28 mouse cellular contexts compared by ENCODE assay signal in the genomic region with DNA sequence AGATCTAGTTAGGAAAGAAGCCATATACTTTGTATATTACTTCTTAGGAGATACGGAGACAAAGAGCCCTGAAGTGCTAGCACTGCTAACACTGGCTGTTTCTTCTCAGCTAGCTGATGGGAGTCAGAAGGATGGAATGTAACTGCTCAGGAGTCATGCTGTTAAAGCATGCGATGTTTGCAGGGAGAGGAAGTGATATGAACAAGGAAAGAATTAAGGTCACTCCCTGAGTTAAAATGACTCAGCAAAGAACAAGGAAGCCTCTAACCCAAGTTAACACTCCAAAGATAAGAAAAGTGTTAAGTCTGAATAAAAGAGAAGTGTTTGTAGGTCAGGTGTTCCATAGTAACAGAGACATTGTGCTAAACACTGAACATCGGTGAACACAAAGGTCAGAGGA.
DNase-seq lines count a peak whose midpoint lies in the region; ATAC-seq and TF ChIP-seq lines count a peak whose summit lies in the region.
"Had no signal": no experiment of that assay in that cellular context is flagged by ENCODE, and none has a peak within 500 bp of the region (broad histone marks: within the 10 kb centered on the region; RNA-seq: fewer than 3 reads in every experiment).

No protein-coding gene starts in this region.

- 50% methylated on average over 3 of the region's 3 CpGs for WGBS in midbrain, embryonic 13.5 days
- 56% methylated on average over 3 of the region's 3 CpGs for WGBS in hindbrain, embryonic 11.5 days

- no peak for TF ChIP-seq POLR2A in embryonic fibroblast, embryonic 13.5 days (IDR thresholded peaks at IDR 0.05; ENCODE audit: low read depth, low read length)

- no peak overlapping the region for H3K9ac ChIP-seq in midbrain, embryonic 13.5 days (replicated peaks)
- no peak overlapping the region for H3K9ac ChIP-seq in hindbrain, embryonic 11.5 days (ENCODE audit: low read depth, low read length)
- H3K9ac ChIP-seq: hindbrain, embryonic 13.5 days; limb, embryonic 13.5 days; midbrain, embryonic 15.5 days had no signal

- H3K4me1 ChIP-seq in embryonic fibroblast, embryonic 13.5 days (ENCODE audit: control insufficient read depth, insufficient read depth, low read length) = no peaks in the 10 kb centered on the region
- H3K4me1 ChIP-seq in midbrain, embryonic 13.5 days (replicated peaks) = no peaks in the 10 kb centered on the region
- H3K4me1 ChIP-seq in hindbrain, embryonic 11.5 days (replicated peaks; ENCODE audit: control insufficient read depth, insufficient read depth, low read length) = no peaks in the 10 kb centered on the region
- H3K4me1 ChIP-seq: hindbrain, embryonic 13.5 days; limb, embryonic 13.5 days; midbrain, embryonic 15.5 days had no signal

- no peaks in the 10 kb centered on the region for H3K36me3 ChIP-seq in midbrain, embryonic 13.5 days
- H3K36me3 ChIP-seq in hindbrain, embryonic 11.5 days (ENCODE audit: control insufficient read depth, insufficient read depth, low read length) = no peaks in the 10 kb centered on the region
- H3K36me3 ChIP-seq: forebrain, embryonic 10.5 days; hindbrain, embryonic 13.5 days; limb, embryonic 13.5 days; midbrain, embryonic 15.5 days had no signal

- no peak overlapping the region for H3K4me3 ChIP-seq in embryonic fibroblast, embryonic 13.5 days (ENCODE audit: insufficient read depth, low read length)
- no peak overlapping the region for H3K4me3 ChIP-seq in midbrain, embryonic 13.5 days (replicated peaks)
- no peak overlapping the region for H3K4me3 ChIP-seq in hindbrain, embryonic 11.5 days (ENCODE audit: low read depth, low read length)
- H3K4me3 ChIP-seq: forebrain, embryonic 10.5 days; hindbrain, embryonic 13.5 days; layer of hippocampus, adult 2 months; left cerebral cortex, adult 2 months; limb, embryonic 13.5 days; midbrain, embryonic 15.5 days had no signal

- TF ChIP-seq CTCF in embryonic fibroblast, embryonic 13.5 days (IDR thresholded peaks at IDR 0.05; ENCODE audit: borderline replicate concordance, insufficient read depth, low read length) = no peak

- no peak overlapping the region for H3K4me2 ChIP-seq in midbrain, embryonic 13.5 days (replicated peaks)
- H3K4me2 ChIP-seq in hindbrain, embryonic 11.5 days (replicated peaks; ENCODE audit: low read depth, low read length) = no peak overlapping the region
- H3K4me2 ChIP-seq: heart, embryonic 11.5 days; hindbrain, embryonic 13.5 days; limb, embryonic 13.5 days; liver, embryonic 11.5 days; midbrain, embryonic 15.5 days had no signal

- peak overlapping the region; percentile 88 for H3K27ac ChIP-seq in embryonic fibroblast, embryonic 13.5 days (ENCODE audit: insufficient read depth, low read length)
- H3K27ac ChIP-seq in midbrain, embryonic 13.5 days = no peak overlapping the region
- H3K27ac ChIP-seq in hindbrain, embryonic 11.5 days (ENCODE audit: low read depth, low read length) = no peak overlapping the region
- H3K27ac ChIP-seq: forebrain, embryonic 10.5 days; hindbrain, embryonic 13.5 days; layer of hippocampus, adult 2 months; left cerebral cortex, adult 2 months; limb, embryonic 13.5 days; midbrain, embryonic 15.5 days had no signal

- DNase-seq in 3134 (ENCODE audit: extremely low read depth, insufficient read length, low spot score) (peak; percentile 6), 3T3-L1 (ENCODE audit: low read depth, low spot score) (peak; percentile 76)
- DNase-seq in Muller cell, postnatal 12 days (ENCODE audit: inconsistent ontology term) = peak; percentile 52
- no peak for DNase-seq in frontal cortex, adult 2 months (ENCODE audit: extremely low spot score in 1 of 2, low spot score in 1 of 2)
- DNase-seq in right cerebral cortex, adult 2 months (ENCODE audit: low spot score in 2 of 2) = no peak
- no peak for DNase-seq in hindbrain, embryonic 11.5 days (ENCODE audit: low spot score)
- DNase-seq: adrenal gland, adult 8-10 months; cerebellum, adult 8-10 months; cerebellum, postnatal 25 days; gastrocnemius, postnatal 36 days; heart, adult 18-20 months; heart, postnatal 36 days; kidney, adult 18-20 months; kidney, postnatal 36 days; right cerebral cortex, postnatal 4 days; thymus, postnatal 14 days had no signal

- no peaks in the 10 kb centered on the region for H3K9me3 ChIP-seq in midbrain, embryonic 13.5 days
- H3K9me3 ChIP-seq in hindbrain, embryonic 11.5 days (ENCODE audit: control insufficient read depth, low read length) = no peaks in the 10 kb centered on the region
- H3K9me3 ChIP-seq: forebrain, embryonic 10.5 days; hindbrain, embryonic 13.5 days; limb, embryonic 13.5 days; midbrain, embryonic 15.5 days had no signal

- no peaks in the 10 kb centered on the region for H3K27me3 ChIP-seq in midbrain, embryonic 13.5 days
- no peaks in the 10 kb centered on the region for H3K27me3 ChIP-seq in hindbrain, embryonic 11.5 days (ENCODE audit: control insufficient read depth, insufficient read depth, low read length)
- H3K27me3 ChIP-seq: hindbrain, embryonic 13.5 days; limb, embryonic 13.5 days; midbrain, embryonic 15.5 days; Patski had no signal

- ATAC-seq in midbrain, embryonic 13.5 days = no peak
- no peak for ATAC-seq in hindbrain, embryonic 11.5 days (ENCODE audit: low FRiP score)
- ATAC-seq: activated CD4-positive, CD25-positive, alpha-beta regulatory T cell, adult 4 months; midbrain, embryonic 15.5 days; Patski had no signal

Comparison
In these comparisons a context has a peak if more than half of its experiments do, and no peak if none do; other contexts are left out.
1. DNase-seq: peak in 3134 (single experiment), 3T3-L1 (single experiment) and Muller cell, postnatal 12 days (single experiment); none in frontal cortex, adult 2 months (0 of 2), right cerebral cortex, adult 2 months (0 of 2) and hindbrain, embryonic 11.5 days (single experiment).